Mouse (Mus musculus) kidney, embryonic 14.5 days (tissue): ENCODE data around the gene Tmem253. TPM values are rescaled to one million over a fixed set of nuclear protein-coding genes. Genes with fewer than 3 reads are reported as not detected.

ENCODE experiments used
- ATAC-seq: fragments of 200-750 bp; cut with Nextera tagmentation; 2 replicates; pipeline ENCODE4 v1.8.0; 2017; ENCODE audit warnings: moderate number of reproducible peaks, mild to moderate bottlenecking, moderate TSS enrichment, moderate library complexity; ENCODE audit not compliant: low FRiP score, low TSS enrichment
- H3K27ac ChIP-seq: fragments of 300-500 bp; sonication (generic); 2 replicates; pipeline ENCODE4 v1.5.1; 2014; ENCODE audit warnings: low read depth, mild to moderate bottlenecking, low read length, moderate library complexity, mixed read lengths
- H3K27me3 ChIP-seq: fragments of 300-500 bp; sonication (generic); 2 replicates; pipeline ENCODE4 v1.6.1; 2014; ENCODE audit warnings: mild to moderate bottlenecking, low read length; ENCODE audit not compliant: control insufficient read depth, insufficient read depth
- H3K36me3 ChIP-seq: fragments of 300-500 bp; sonication (generic); 2 replicates; pipeline ENCODE4 v1.6.1; 2014; ENCODE audit warnings: low read length, mixed read lengths; ENCODE audit not compliant: control insufficient read depth, insufficient read depth
- H3K4me1 ChIP-seq: fragments of 300-500 bp; sonication (generic); 2 replicates; pipeline ENCODE4 v1.6.1; 2014; ENCODE audit warnings: low read length, mixed read lengths; ENCODE audit not compliant: control insufficient read depth, insufficient read depth
- H3K4me2 ChIP-seq: fragments of 300-500 bp; sonication (generic); replicated peaks from 2 replicates; pipeline ENCODE4 v1.6.1; 2014; ENCODE audit warnings: low read depth, mild to moderate bottlenecking, low read length
- H3K4me3 ChIP-seq: fragments of 300-500 bp; sonication (generic); 2 replicates; pipeline ENCODE4 v1.5.1; 2014; ENCODE audit warnings: mild to moderate bottlenecking, low read length
- H3K9ac ChIP-seq: fragments of 300-500 bp; sonication (generic); 2 replicates; pipeline ENCODE4 v1.6.1; 2014; ENCODE audit warnings: low read depth, mild to moderate bottlenecking, low read length, moderate library complexity
- H3K9me3 ChIP-seq: fragments of 300-500 bp; sonication (generic); 2 replicates; pipeline ENCODE4 v1.6.1; 2016; ENCODE audit warnings: low read length; ENCODE audit not compliant: control insufficient read depth
- WGBS: fragments of 180-500 bp; shearing (Covaris S2); extraction: QIAGEN DNeasy Blood & Tissue Kit; methylation state at CpG from one replicate; pipeline ENCODE4 v1.1.7; 2014; 5-methylcytosine and 5-hydroxymethylcytosine counted together
- polyA plus RNA-seq: library from polyadenylated mRNA; unstranded; fragments of >200 nt; fragmentation: Nextera tagmentation; extraction: Ambion mirVana; gene quantifications from 2 replicates; pipeline ENCODE4 v1.2.1, GENCODE M21; 2014

Gene Tmem253
- polyA plus RNA-seq, 1 experiment from 2014 or later: 0.57 TPM

- 70% methylated on average over 7 of the region's 7 CpGs for WGBS
- no peak overlapping the region for H3K27ac ChIP-seq
- no peak for ATAC-seq
These were observed 10.3 kb upstream of the Tmem253 start for GRCm38 (mm10) chr14:52005141-52005540.

GRCm38 (mm10) chr14:52005616-52006015 is 9.8 kb upstream of the Tmem253 start:
- Histone ChIP-seq H3K4me1 (peaks cover 22% of the 10 kb centered on the region), H3K9ac (no peak overlapping the region), H3K27me3 (no peaks in the 10 kb centered on the region), H3K27ac (no peak overlapping the region), H3K4me2 (no peak overlapping the region), H3K36me3 (peaks cover 77% of the 10 kb centered on the region), H3K9me3 (no peaks in the 10 kb centered on the region), H3K4me3 (no peak overlapping the region)
- ATAC-seq: no peak
- 73% methylated on average over 6 of the region's 6 CpGs for WGBS

More at GRCm38 (mm10) chr14:52005141-52005540, 10.3 kb upstream of the Tmem253 start:
- Histone ChIP-seq H3K4me2 (no peak overlapping the region), H3K9me3 (no peaks in the 10 kb centered on the region), H3K36me3 (peaks cover 81% of the 10 kb centered on the region), H3K4me1 (peaks cover 18% of the 10 kb centered on the region), H3K9ac (no peak overlapping the region), H3K4me3 (no peak overlapping the region), H3K27me3 (no peaks in the 10 kb centered on the region)

GRCm38 (mm10) chr14:52006241-52006640 is 9.2 kb upstream of the Tmem253 start:
- WGBS: 76% methylated on average over 8 of the region's 8 CpGs
- no peak for ATAC-seq
- no peaks in the 10 kb centered on the region for H3K9me3 ChIP-seq

GRCm38 (mm10) chr14:52006771-52007170 is 8.7 kb upstream of the Tmem253 start:
- Histone ChIP-seq H3K27me3 (no peaks in the 10 kb centered on the region), H3K4me2 (no peak overlapping the region), H3K4me3 (no peak overlapping the region), H3K36me3 (peaks cover 67% of the 10 kb centered on the region), H3K27ac (no peak overlapping the region), H3K9ac (no peak overlapping the region), H3K9me3 (no peaks in the 10 kb centered on the region), H3K4me1 (peaks cover 31% of the 10 kb centered on the region)
- ATAC-seq: no peak
- 94% methylated on average over 21 of the region's 23 CpGs for WGBS

More at GRCm38 (mm10) chr14:52006241-52006640, 9.2 kb upstream of the Tmem253 start:
- Histone ChIP-seq H3K4me1 (peaks cover 26% of the 10 kb centered on the region), H3K27me3 (no peaks in the 10 kb centered on the region), H3K9ac (no peak overlapping the region), H3K36me3 (peaks cover 70% of the 10 kb centered on the region), H3K27ac (no peak overlapping the region), H3K4me3 (no peak overlapping the region), H3K4me2 (no peak overlapping the region)

GRCm38 (mm10) chr14:52008321-52009203 is 6.9 kb upstream of the Tmem253 start:
- H3K27ac ChIP-seq: no peak overlapping the region
- 59% methylated on average over 38 of the region's 38 CpGs for WGBS

GRCm38 (mm10) chr14:52009361-52009760 is 6.1 kb upstream of the Tmem253 start:
- H3K9me3 ChIP-seq: no peaks in the 10 kb centered on the region
- H3K4me2 ChIP-seq: peak overlapping the region; percentile 8; the same call in 1 of the 2 replicates
- WGBS: 61% methylated on average over 26 of the region's 26 CpGs
- no peaks in the 10 kb centered on the region for H3K27me3 ChIP-seq
- ATAC-seq: no peak
- no peak overlapping the region; the same call in 1 of the 2 replicates for H3K27ac ChIP-seq
- no peak overlapping the region for H3K4me3 ChIP-seq
- peaks cover 46% of the 10 kb centered on the region for H3K4me1 ChIP-seq
- H3K36me3 ChIP-seq: peaks cover 46% of the 10 kb centered on the region
- 0 out of 2 replicates have a peak overlapping the region, but pooled peaks have one; percentile 36 for H3K9ac ChIP-seq

More at GRCm38 (mm10) chr14:52008321-52009203, 6.9 kb upstream of the Tmem253 start:
- peak overlapping the region; percentile 8; the same call in 1 of the 2 replicates for H3K4me2 ChIP-seq
- 0 out of 2 replicates have a peak overlapping the region, but pooled peaks have one; percentile 4 for H3K4me3 ChIP-seq
- ATAC-seq: peak; percentile 44
- H3K4me1 ChIP-seq: peaks cover 45% of the 10 kb centered on the region
- H3K27me3 ChIP-seq: no peaks in the 10 kb centered on the region
- no peaks in the 10 kb centered on the region for H3K9me3 ChIP-seq
- peak overlapping the region; percentile 36; the same call in 1 of the 2 replicates for H3K9ac ChIP-seq
- H3K36me3 ChIP-seq: peaks cover 51% of the 10 kb centered on the region

GRCm38 (mm10) chr14:52009841-52010240 is 5.6 kb upstream of the Tmem253 start:
- Histone ChIP-seq H3K4me2 (peak overlapping the region; percentile 36), H3K4me3 (peak overlapping the region; percentile 25), H3K9me3 (no peaks in the 10 kb centered on the region), H3K27ac (peak overlapping the region; percentile 82; the same call in 1 of the 2 replicates), H3K36me3 (peaks cover 41% of the 10 kb centered on the region), H3K4me1 (peaks cover 46% of the 10 kb centered on the region), H3K9ac (peak overlapping the region; percentile 36; the same call in 1 of the 2 replicates), H3K27me3 (no peaks in the 10 kb centered on the region)
- no peak for ATAC-seq
- 62% methylated on average over 6 of the region's 6 CpGs for WGBS

- peak overlapping the region; percentile 82 for H3K27ac ChIP-seq
- peaks cover 34% of the 10 kb centered on the region for H3K36me3 ChIP-seq
- peak; percentile 71 for ATAC-seq
- H3K4me1 ChIP-seq: peaks cover 50% of the 10 kb centered on the region
- H3K9me3 ChIP-seq: no peaks in the 10 kb centered on the region
- H3K4me3 ChIP-seq: peak overlapping the region; percentile 25
- H3K9ac ChIP-seq: peak overlapping the region; percentile 36; the same call in 1 of the 2 replicates
- 4% methylated on average over 9 of the region's 9 CpGs for WGBS
- peak overlapping the region; percentile 36 for H3K4me2 ChIP-seq
- no peaks in the 10 kb centered on the region for H3K27me3 ChIP-seq
These were observed 4.9 kb upstream of the Tmem253 start for GRCm38 (mm10) chr14:52010446-52011111.
